Mouse (Mus musculus) cerebellum, adult 11-12 months (tissue): ENCODE measurements around the gene Cdc40.
"Not testable (repeated sequence)": the region's sequence is repeated elsewhere in the genome, so short reads cannot be mapped to it uniquely, and the experiment has no call there.

Source experiments
- DNase-seq: peaks from one replicate; pipeline ENCODE4 v3.0.0; 2022

Gene Cdc40

GRCm38 (mm10) chr10:40857599-40857998 lies 25.5 kb downstream of the Cdc40 start:
- DNase-seq = peak; percentile 79

- no peak for DNase-seq
Observed at GRCm38 (mm10) chr10:40856703-40857102, 26.4 kb downstream of the Cdc40 start.

- no peak for DNase-seq
Observed at GRCm38 (mm10) chr10:40855616-40856015, 27.5 kb downstream of the Cdc40 start.

- no peak for DNase-seq
Observed at GRCm38 (mm10) chr10:40851138-40851537, 32.0 kb downstream of the Cdc40 start.

GRCm38 (mm10) chr10:40850644-40851043 lies 32.5 kb downstream of the Cdc40 start:
- no peak for DNase-seq

GRCm38 (mm10) chr10:40847176-40847874 lies 35.8 kb downstream of the Cdc40 start:
- DNase-seq = peak; percentile 92

GRCm38 (mm10) chr10:40845626-40846025 lies 37.5 kb downstream of the Cdc40 start:
- peak; percentile 43 for DNase-seq

GRCm38 (mm10) chr10:40844546-40844945 lies 38.6 kb downstream of the Cdc40 start:
- DNase-seq = no peak

- DNase-seq = no peak
Observed at GRCm38 (mm10) chr10:40843841-40844240, 39.3 kb downstream of the Cdc40 start.

- no peak for DNase-seq
Observed at GRCm38 (mm10) chr10:40840086-40840485, 43.0 kb downstream of the Cdc40 start.

- no peak for DNase-seq
Observed at GRCm38 (mm10) chr10:40831267-40831666, 51.8 kb downstream of the Cdc40 start.

- DNase-seq = no peak
Observed at GRCm38 (mm10) chr10:40830312-40830711, 52.8 kb downstream of the Cdc40 start.

- no peak for DNase-seq
Observed at GRCm38 (mm10) chr10:40827706-40828105, 55.4 kb downstream of the Cdc40 start.

- no peak for DNase-seq
Observed at GRCm38 (mm10) chr10:40825952-40826351, 57.2 kb downstream of the Cdc40 start.

GRCm38 (mm10) chr10:40816471-40816870 lies 66.6 kb downstream of the Cdc40 start:
- no peak for DNase-seq

- DNase-seq = no peak
Observed at GRCm38 (mm10) chr10:40813627-40814026, 69.5 kb downstream of the Cdc40 start.

- not testable (repeated sequence) for DNase-seq
Observed at GRCm38 (mm10) chr10:40809411-40809910, 73.7 kb downstream of the Cdc40 start.

- DNase-seq = no peak
Observed at GRCm38 (mm10) chr10:40806221-40806620, 76.9 kb downstream of the Cdc40 start.

- DNase-seq = no peak
Observed at GRCm38 (mm10) chr10:40805221-40805620, 77.9 kb downstream of the Cdc40 start.

GRCm38 (mm10) chr10:40792115-40792514 lies 91.0 kb downstream of the Cdc40 start:
- DNase-seq = no peak

- no peak for DNase-seq
Observed at GRCm38 (mm10) chr10:40790406-40790805, 92.7 kb downstream of the Cdc40 start.
